In genomic region chr3:60056451-60056850, GRCm38 (mm10) we compare ENCODE assay signal across 12 mouse cellular contexts. TPM values are rescaled to one million over a fixed set of nuclear protein-coding genes. Genes with fewer than 3 reads are reported as not detected.
DNase-seq lines count a peak whose midpoint lies in the region; ATAC-seq and TF ChIP-seq lines count a peak whose summit lies in the region.
"Had no signal": no experiment of that assay in that cellular context is flagged by ENCODE, and none has a peak within 500 bp of the region (broad histone marks: within the 10 kb centered on the region; RNA-seq: fewer than 3 reads in every experiment).

No protein-coding gene starts in this region.

- no peak overlapping the region for H3K4me2 ChIP-seq in kidney, postnatal 0 days (ENCODE audit: low read length)
- H3K4me2 ChIP-seq: heart, embryonic 15.5 days; neural tube, embryonic 13.5 days had no signal

- H3K36me3 ChIP-seq in kidney, postnatal 0 days (ENCODE audit: insufficient read depth, low read length), result no peaks in the 10 kb centered on the region
- H3K36me3 ChIP-seq in thymus, adult 2 months (ENCODE audit: control insufficient read depth, insufficient read depth, low read length), result no peaks in the 10 kb centered on the region
- H3K36me3 ChIP-seq: heart, embryonic 15.5 days; neural tube, embryonic 13.5 days had no signal

- ATAC-seq in kidney, postnatal 0 days (replicated peaks; ENCODE audit: low FRiP score, low read depth), result no peak

- H3K4me1 ChIP-seq in kidney, postnatal 0 days (replicated peaks; ENCODE audit: insufficient read depth, low read length), result no peaks in the 10 kb centered on the region
- H3K4me1 ChIP-seq in thymus, adult 2 months (replicated peaks; ENCODE audit: control insufficient read depth, insufficient read depth, low read length), result no peaks in the 10 kb centered on the region
- H3K4me1 ChIP-seq in cortical plate, adult 2 months (ENCODE audit: control insufficient read depth, insufficient read depth, low read length), result no peaks in the 10 kb centered on the region
- H3K4me1 ChIP-seq: heart, embryonic 15.5 days; neural tube, embryonic 13.5 days had no signal

- H3K9me3 ChIP-seq in kidney, postnatal 0 days (replicated peaks; ENCODE audit: low read length), result no peaks in the 10 kb centered on the region
- H3K9me3 ChIP-seq: heart, embryonic 15.5 days; neural tube, embryonic 13.5 days had no signal

- peak; percentile 72 for TF ChIP-seq CTCF in kidney, postnatal 0 days (IDR thresholded peaks at IDR 0.05; ENCODE audit: low read depth)
- no peak for TF ChIP-seq CTCF in thymus, adult 2 months (IDR thresholded peaks at IDR 0.05; ENCODE audit: borderline replicate concordance, control insufficient read depth, extremely low read depth, insufficient read depth, low read length, poor library complexity)
- TF ChIP-seq CTCF in cortical plate, adult 2 months (IDR thresholded peaks at IDR 0.05; ENCODE audit: extremely low read depth, insufficient read depth, low read length), result peak; percentile 40; the same call in 1 of the 2 replicates

- 30% methylated on average over 3 of the region's 3 CpGs for WGBS in kidney, postnatal 0 days
- WGBS in thymus, adult 2 months, result 58% methylated on average over 3 of the region's 3 CpGs

- DNase-seq in kidney, postnatal 0 days (ENCODE audit: low spot score), result peak; percentile 67
- DNase-seq in kidney, adult 11 months, result no peak
- DNase-seq in thymus, postnatal 4 days, result peak; percentile 14
- DNase-seq in thymus, adult 2 months, result no peak
- no peak for DNase-seq in ovary, postnatal 14 days (ENCODE audit: low spot score)
- DNase-seq in gastrocnemius, postnatal 36 days, result no peak
- DNase-seq: cerebellum, adult 11-12 months; thymus, postnatal 36 days had no signal

- TF ChIP-seq POLR2A in thymus, adult 2 months (IDR thresholded peaks at IDR 0.05; ENCODE audit: control insufficient read depth, extremely low read depth, insufficient read depth, low read length, poor library complexity), result no peak
- TF ChIP-seq POLR2A in cortical plate, adult 2 months (IDR thresholded peaks at IDR 0.05; ENCODE audit: extremely low read depth, insufficient read depth, low read length), result no peak

- intact Hi-C loops in gastrocnemius, postnatal 36 days (cut with DNase I), result no loop called here

- H3K27ac ChIP-seq in kidney, postnatal 0 days, result no peak overlapping the region
- H3K27ac ChIP-seq in thymus, adult 2 months (ENCODE audit: control insufficient read depth, insufficient read depth, low read length), result no peak overlapping the region
- no peak overlapping the region for H3K27ac ChIP-seq in cortical plate, adult 2 months (ENCODE audit: insufficient read depth, low read length)
- H3K27ac ChIP-seq: heart, embryonic 15.5 days; neural tube, embryonic 13.5 days had no signal

- no peak overlapping the region for H3K4me3 ChIP-seq in kidney, postnatal 0 days (replicated peaks; ENCODE audit: low read depth, low read length)
- H3K4me3 ChIP-seq in thymus, adult 2 months (ENCODE audit: control insufficient read depth, insufficient read depth, low read length), result no peak overlapping the region
- H3K4me3 ChIP-seq in cortical plate, adult 2 months (ENCODE audit: insufficient read depth, low read length), result no peak overlapping the region
- H3K4me3 ChIP-seq: heart, embryonic 15.5 days; neural tube, embryonic 13.5 days had no signal

- no peaks in the 10 kb centered on the region for H3K27me3 ChIP-seq in kidney, postnatal 0 days (ENCODE audit: insufficient read depth, low read length)
- H3K27me3 ChIP-seq in thymus, adult 2 months (ENCODE audit: control insufficient read depth, insufficient read depth, low read length), result no peaks in the 10 kb centered on the region
- H3K27me3 ChIP-seq: heart, embryonic 15.5 days; neural tube, embryonic 13.5 days had no signal

- no peak overlapping the region for H3K9ac ChIP-seq in kidney, postnatal 0 days (ENCODE audit: low read depth, low read length)
- H3K9ac ChIP-seq: heart, embryonic 15.5 days; neural tube, embryonic 13.5 days had no signal

RNA-seq across cellular contexts. Expression of gene Sucnr1, which starts 25.2 kb away (rescaled TPM):
- 17.6 and 18.8 TPM in 2 replicates for polyA plus RNA-seq in kidney, postnatal 0 days (2015; fragmentation: Nextera tagmentation; extraction: Ambion mirVana)
- polyA plus RNA-seq in thymus, adult 2 months (2012; rRNA removed), result 0.41 and 0.67 TPM in 2 replicates
- 0.08 TPM in 1 of 2 replicates, not detected in the other for polyA plus RNA-seq in cortical plate, adult 2 months (2012; rRNA removed)
- not detected for total RNA-seq in gastrocnemius, postnatal 36 days (2021)
- polyA plus RNA-seq: limb, embryonic 11.5 days; neural tube, embryonic 13.5 days had no signal

RNA-seq across cellular contexts. Expression of gene Aadac, which starts 30.9 kb away (rescaled TPM):
- 49.6 and 52.8 TPM in 2 replicates for polyA plus RNA-seq in kidney, postnatal 0 days (2015; fragmentation: Nextera tagmentation; extraction: Ambion mirVana)
- 0.89 and 1.1 TPM in 2 replicates for polyA plus RNA-seq in thymus, adult 2 months (2012; rRNA removed)
- polyA plus RNA-seq in cortical plate, adult 2 months (2012; rRNA removed), result not detected in 2 replicates
- total RNA-seq in gastrocnemius, postnatal 36 days (2021), result not detected
- polyA plus RNA-seq: limb, embryonic 11.5 days; neural tube, embryonic 13.5 days had no signal

RNA-seq across cellular contexts. Expression of gene Aadacl2, which starts 49.9 kb away (rescaled TPM):
- polyA plus RNA-seq in kidney, postnatal 0 days (2015; fragmentation: Nextera tagmentation; extraction: Ambion mirVana), result not detected in 2 replicates
- 0.13 TPM in 1 of 2 replicates, not detected in the other for polyA plus RNA-seq in thymus, adult 2 months (2012; rRNA removed)
- polyA plus RNA-seq in cortical plate, adult 2 months (2012; rRNA removed), result not detected in 2 replicates
- not detected for total RNA-seq in gastrocnemius, postnatal 36 days (2021)
- polyA plus RNA-seq: heart, embryonic 15.5 days; limb, embryonic 11.5 days; neural tube, embryonic 13.5 days had no signal

Comparison
In these comparisons a context has a peak if more than half of its experiments do, and no peak if none do; other contexts are left out.
1. DNase-seq: peak in kidney, postnatal 0 days (single experiment) and thymus, postnatal 4 days (single experiment); none in kidney, adult 11 months (single experiment), thymus, adult 2 months (single experiment), ovary, postnatal 14 days (single experiment) and gastrocnemius, postnatal 36 days (0 of 2).
2. RNA of gene Sucnr1, which starts 25.2 kb away (polyA plus RNA-seq): 17.6 to 18.8 TPM in kidney, postnatal 0 days; 0.41 to 0.67 TPM in thymus, adult 2 months and 0.08 TPM in cortical plate, adult 2 months; every median in the first group is over 10 times any median in the second.
3. RNA of gene Aadac, which starts 30.9 kb away (polyA plus RNA-seq): 49.6 to 52.8 TPM in kidney, postnatal 0 days; 0.89 to 1.1 TPM in thymus, adult 2 months and not detected in cortical plate, adult 2 months; every median in the first group is over 10 times any median in the second.